Mouse (Mus musculus): ENCODE data around the gene Tob2.

DNA sequence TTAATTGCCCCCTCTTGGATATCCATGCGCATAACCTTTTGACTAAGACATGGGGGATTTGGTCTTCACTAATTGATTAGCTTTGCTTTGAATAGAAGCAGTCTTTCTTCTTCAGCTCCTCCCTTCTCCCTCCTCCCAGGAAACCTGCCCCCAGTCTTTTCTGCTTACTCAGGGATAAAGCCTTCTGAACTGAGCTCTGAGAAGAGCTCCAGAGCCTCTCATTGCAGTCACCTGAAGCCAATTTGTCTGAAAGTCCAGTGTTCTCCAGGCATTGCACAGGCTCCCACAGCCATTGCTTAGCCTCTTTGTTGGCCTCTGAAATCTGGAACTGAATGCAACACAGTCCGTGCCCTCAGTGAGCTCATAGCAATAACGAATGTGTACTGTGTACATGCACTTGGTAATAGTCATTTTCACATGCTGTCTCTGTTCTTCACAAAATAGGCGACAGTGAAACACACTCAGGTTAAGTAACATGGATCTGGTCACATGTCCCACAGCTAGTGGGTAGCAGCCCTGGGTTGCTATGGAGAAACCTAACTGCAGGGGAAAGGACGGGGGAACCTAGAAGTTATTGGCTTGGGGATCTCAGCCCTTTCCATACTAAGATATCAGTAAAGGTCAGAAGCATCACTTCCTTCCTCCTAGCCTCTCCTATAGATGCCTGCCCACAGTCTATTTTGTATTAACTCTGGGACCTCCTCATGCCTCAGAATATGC, 44.5 kb downstream of the Tob2 start:
- TF ChIP-seq CHD1 (IDR thresholded peaks at IDR 0.05; ENCODE audit: low read depth, low read length) (no peak), CTCF (conservative IDR thresholded peaks at IDR 0.05 in 1 of 2, IDR thresholded peaks at IDR 0.05 in 1 of 2; ENCODE audit: low read depth in 2 of 2, low read length in 2 of 2) (no peak), MAFK (IDR thresholded peaks at IDR 0.05; ENCODE audit: insufficient replicate concordance, low read length) (no peak), ETS1 (conservative IDR thresholded peaks at IDR 0.05; ENCODE audit: low read depth, low read length) (no peak), MAZ (IDR thresholded peaks at IDR 0.05; ENCODE audit: low read depth, low read length) (no peak), USF1 (IDR thresholded peaks at IDR 0.05; ENCODE audit: low read depth, low read length) (no peak), POLR2A (IDR thresholded peaks at IDR 0.05; ENCODE audit: low read depth, low read length) (no peak)

Measured in CH12.LX (cell line).